Comparison of ENCODE assay signal across 34 mouse cellular contexts in genomic region chr1:191921701-191922100, GRCm38 (mm10). TPM values are rescaled to one million over a fixed set of nuclear protein-coding genes. Genes with fewer than 3 reads are reported as not detected.
"Had no signal": no experiment of that assay in that cellular context is flagged by ENCODE, and none has a peak within 500 bp of the region (broad histone marks: within the 10 kb centered on the region; RNA-seq: fewer than 3 reads in every experiment).

No protein-coding gene starts in this region.

- H3K27ac ChIP-seq: heart, embryonic 10.5 days; heart, embryonic 13.5 days; heart, embryonic 15.5 days; hindbrain, embryonic 10.5 days; hindbrain, embryonic 12.5 days; hindbrain, embryonic 13.5 days; hindbrain, embryonic 14.5 days; hindbrain, embryonic 15.5 days; hindbrain, postnatal 0 days; intestine, embryonic 15.5 days; kidney, embryonic 15.5 days; kidney, postnatal 0 days; layer of hippocampus, adult 2 months had no signal

- H3K4me1 ChIP-seq: heart, embryonic 10.5 days; heart, embryonic 12.5 days; heart, embryonic 13.5 days; heart, embryonic 15.5 days; hindbrain, embryonic 10.5 days; hindbrain, embryonic 12.5 days; hindbrain, embryonic 13.5 days; hindbrain, embryonic 15.5 days; kidney, embryonic 15.5 days had no signal

- H3K9me3 ChIP-seq: heart, embryonic 15.5 days; hindbrain, embryonic 15.5 days; intestine, embryonic 15.5 days; kidney, embryonic 15.5 days had no signal

- DNase-seq: heart, postnatal 14 days; heart, postnatal 36 days; heart, postnatal 4 days; kidney, adult 11 months; kidney, adult 18-20 months; kidney, adult 2 months; kidney, adult 8-10 months; kidney, adult 9 months; kidney, postnatal 10 days; kidney, postnatal 14 days; kidney, postnatal 36 days; kidney, postnatal 4 days; layer of hippocampus, adult 9-11 months; layer of hippocampus, postnatal 36 days had no signal

- H3K36me3 ChIP-seq: heart, embryonic 10.5 days; heart, embryonic 12.5 days; heart, embryonic 13.5 days; heart, embryonic 15.5 days; hindbrain, embryonic 10.5 days; hindbrain, embryonic 12.5 days; hindbrain, embryonic 13.5 days; hindbrain, embryonic 15.5 days; intestine, embryonic 15.5 days; kidney, embryonic 15.5 days had no signal

- H3K4me2 ChIP-seq: heart, embryonic 11.5 days; heart, embryonic 12.5 days; heart, embryonic 13.5 days; heart, embryonic 15.5 days; hindbrain, embryonic 12.5 days; hindbrain, embryonic 13.5 days; hindbrain, embryonic 14.5 days; hindbrain, embryonic 15.5 days; intestine, embryonic 15.5 days; kidney, embryonic 15.5 days had no signal

- ATAC-seq: hindbrain, embryonic 16.5 days; hindbrain, postnatal 0 days; inflammation-experienced regulatory T-cells, adult 6 months; intestine, embryonic 15.5 days; intestine, embryonic 16.5 days; intestine, postnatal 0 days had no signal

- H3K9ac ChIP-seq: heart, embryonic 12.5 days; heart, embryonic 13.5 days; heart, embryonic 15.5 days; hindbrain, embryonic 12.5 days; hindbrain, embryonic 13.5 days; hindbrain, embryonic 14.5 days; hindbrain, embryonic 15.5 days; intestine, embryonic 15.5 days; kidney, embryonic 15.5 days had no signal

- H3K4me3 ChIP-seq: heart, embryonic 10.5 days; heart, embryonic 12.5 days; heart, embryonic 13.5 days; heart, embryonic 15.5 days; hindbrain, embryonic 10.5 days; hindbrain, embryonic 12.5 days; hindbrain, embryonic 13.5 days; hindbrain, embryonic 15.5 days; intestine, embryonic 15.5 days; kidney, embryonic 15.5 days; layer of hippocampus, adult 2 months had no signal

- H3K27me3 ChIP-seq: heart, embryonic 12.5 days; heart, embryonic 13.5 days; heart, embryonic 15.5 days; hindbrain, embryonic 12.5 days; hindbrain, embryonic 13.5 days; hindbrain, embryonic 15.5 days; intestine, embryonic 15.5 days; kidney, embryonic 15.5 days had no signal

RNA-seq across cellular contexts. Expression of gene Rd3, which starts 55.5 kb away (rescaled TPM):
- total RNA-seq: hematopoietic stem cell, adult 5-6 weeks had no signal
